Mouse (Mus musculus) ovary, postnatal 36 days (tissue): Measurements from ENCODE around the gene Chchd3.

Experiments used
- DNase-seq: peaks from one replicate; pipeline ENCODE4 v3.0.0; 2022; ENCODE audit warnings: low spot score, mixed read lengths

Chchd3 gene

GRCm38 (mm10) chr6:32935576-32935975, 124.5 kb downstream of the Chchd3 start:
- DNase-seq = no peak

GRCm38 (mm10) chr6:32931106-32931770, 128.8 kb downstream of the Chchd3 start:
- no peak for DNase-seq

GRCm38 (mm10) chr6:32922391-32922790, 137.7 kb downstream of the Chchd3 start:
- no peak for DNase-seq

GRCm38 (mm10) chr6:32920091-32920490, 140.0 kb downstream of the Chchd3 start:
- DNase-seq = no peak

GRCm38 (mm10) chr6:32910692-32911091, 149.4 kb downstream of the Chchd3 start:
- DNase-seq = no peak

- DNase-seq = no peak
These were observed 161.0 kb downstream of the Chchd3 start for GRCm38 (mm10) chr6:32899061-32899460.

- DNase-seq = no peak
These were observed 166.0 kb downstream of the Chchd3 start for GRCm38 (mm10) chr6:32894100-32894499.

GRCm38 (mm10) chr6:32890726-32891125, 169.3 kb downstream of the Chchd3 start:
- no peak for DNase-seq

- no peak for DNase-seq
These were observed 171.0 kb downstream of the Chchd3 start for GRCm38 (mm10) chr6:32888894-32889529.

GRCm38 (mm10) chr6:32878586-32878985, 181.5 kb downstream of the Chchd3 start:
- DNase-seq = no peak

- no peak for DNase-seq
These were observed 185.9 kb downstream of the Chchd3 start for GRCm38 (mm10) chr6:32874176-32874575.

- no peak for DNase-seq
These were observed 187.3 kb downstream of the Chchd3 start for GRCm38 (mm10) chr6:32872805-32873204.

- no peak for DNase-seq
These were observed 209.1 kb downstream of the Chchd3 start for GRCm38 (mm10) chr6:32850960-32851359.

- no peak for DNase-seq
These were observed 211.1 kb downstream of the Chchd3 start for GRCm38 (mm10) chr6:32848974-32849373.

GRCm38 (mm10) chr6:32845463-32845862, 214.6 kb downstream of the Chchd3 start:
- DNase-seq = no peak

- no peak for DNase-seq
These were observed 222.1 kb downstream of the Chchd3 start for GRCm38 (mm10) chr6:32837939-32838301.

- no peak for DNase-seq
These were observed 222.7 kb downstream of the Chchd3 start for GRCm38 (mm10) chr6:32837165-32837938.

GRCm38 (mm10) chr6:32823856-32824620, 236.0 kb downstream of the Chchd3 start:
- DNase-seq = no peak

GRCm38 (mm10) chr6:32818961-32819360, 241.1 kb downstream of the Chchd3 start:
- DNase-seq = no peak

- no peak for DNase-seq
These were observed 251.3 kb downstream of the Chchd3 start for GRCm38 (mm10) chr6:32808796-32809195.

- no peak for DNase-seq
These were observed 252.3 kb downstream of the Chchd3 start for GRCm38 (mm10) chr6:32807771-32808170.

GRCm38 (mm10) chr6:32803646-32804045, 256.4 kb downstream of the Chchd3 start:
- DNase-seq = no peak
